ENCODE assay signal across 8 mouse cellular contexts in genomic region chr2:75137133-75137982, GRCm38 (mm10).
A peak's percentile ranks its signal among the peaks of the same experiment; 100 is the strongest.
DNase-seq lines count a peak whose midpoint lies in the region; ATAC-seq and TF ChIP-seq lines count a peak whose summit lies in the region.

No protein-coding gene starts in this region.

- no peaks in the 10 kb centered on the region for H3K36me3 ChIP-seq in thymus, adult 2 months (ENCODE audit: control insufficient read depth, insufficient read depth, low read length)
- no peaks in the 10 kb centered on the region for H3K36me3 ChIP-seq in intestine, embryonic 15.5 days
- H3K36me3 ChIP-seq in liver, postnatal 0 days (replicated peaks; ENCODE audit: insufficient read depth, low read length): no peaks in the 10 kb centered on the region

- 4% methylated on average over 42 of the region's 42 CpGs for WGBS in thymus, adult 2 months
- 2% methylated on average over 42 of the region's 42 CpGs for whole genome bisulfite sequencing in intestine, embryonic 15.5 days
- 3% methylated on average over 42 of the region's 42 CpGs for WGBS in liver, postnatal 0 days (ENCODE audit: insufficient replicate concordance)

- no peak for ATAC-seq in CD4-positive, CD25-positive, alpha-beta regulatory T cell, adult 4 months
- ATAC-seq in intestine, embryonic 15.5 days: peak; percentile 47
- ATAC-seq in liver, postnatal 0 days: no peak
- ATAC-seq in granulocyte monocyte progenitor cell, adult 5-6 weeks (replicated peaks; ENCODE audit: poor library complexity, severe bottlenecking): no peak; the same call in 1 of the 2 replicates

- H3K4me1 ChIP-seq in thymus, adult 2 months (replicated peaks; ENCODE audit: control insufficient read depth, insufficient read depth, low read length): no peaks in the 10 kb centered on the region
- peaks cover 15% of the 10 kb centered on the region for H3K4me1 ChIP-seq in intestine, embryonic 15.5 days (replicated peaks)
- 0 out of 2 replicates have a peak, but pooled peaks cover 3% of the 10 kb centered on the region for H3K4me1 ChIP-seq in liver, postnatal 0 days (ENCODE audit: insufficient read depth)

- no peak for TF ChIP-seq EP300 in liver, postnatal 0 days (IDR thresholded peaks at IDR 0.05; ENCODE audit: low read depth)

- H3K27me3 ChIP-seq in thymus, adult 2 months (ENCODE audit: control insufficient read depth, insufficient read depth, low read length): peaks cover 7% of the 10 kb centered on the region; the same call in 1 of the 2 replicates
- H3K27me3 ChIP-seq in intestine, embryonic 15.5 days (replicated peaks): peaks cover 38% of the 10 kb centered on the region
- H3K27me3 ChIP-seq in liver, postnatal 0 days (ENCODE audit: insufficient read depth, low read length): peaks cover 44% of the 10 kb centered on the region

- peak; percentile 3 for DNase-seq in CD4-positive, CD25-positive, alpha-beta regulatory T cell, adult 2 months (ENCODE audit: low read depth, low spot score)
- DNase-seq in thymus, adult 2 months: peak; percentile 3
- DNase-seq in thymus, postnatal 0 days (ENCODE audit: low spot score): no peak
- DNase-seq in liver, postnatal 0 days: no peak
- no peak for DNase-seq in frontal cortex, adult 2 months (ENCODE audit: extremely low spot score in 1 of 2, low spot score in 1 of 2)

- no peak overlapping the region for H3K4me3 ChIP-seq in thymus, adult 2 months (ENCODE audit: control insufficient read depth, insufficient read depth, low read length)
- peak overlapping the region; percentile 39 for H3K4me3 ChIP-seq in intestine, embryonic 15.5 days (replicated peaks)
- H3K4me3 ChIP-seq in liver, postnatal 0 days (ENCODE audit: low read depth, low read length): peak overlapping the region; percentile 34

- TF ChIP-seq CTCF in thymus, adult 2 months (IDR thresholded peaks at IDR 0.05; ENCODE audit: borderline replicate concordance, control insufficient read depth, extremely low read depth, insufficient read depth, low read length, poor library complexity): no peak
- no peak for TF ChIP-seq CTCF in liver, postnatal 0 days (IDR thresholded peaks at IDR 0.05; ENCODE audit: low read depth)

- H3K4me2 ChIP-seq in intestine, embryonic 15.5 days (replicated peaks): peak overlapping the region; percentile 80
- peak overlapping the region; percentile 58 for H3K4me2 ChIP-seq in liver, postnatal 0 days (ENCODE audit: low read depth, low read length)

- peak overlapping the region; percentile 32 for H3K9ac ChIP-seq in intestine, embryonic 15.5 days
- H3K9ac ChIP-seq in liver, postnatal 0 days (replicated peaks): no peak overlapping the region

- no peaks in the 10 kb centered on the region for H3K9me3 ChIP-seq in intestine, embryonic 15.5 days
- H3K9me3 ChIP-seq in liver, postnatal 0 days (ENCODE audit: low read length): no peaks in the 10 kb centered on the region

- H3K27ac ChIP-seq in thymus, adult 2 months (ENCODE audit: control insufficient read depth, insufficient read depth, low read length): no peak overlapping the region
- H3K27ac ChIP-seq in intestine, embryonic 15.5 days: no peak overlapping the region
- H3K27ac ChIP-seq in liver, postnatal 0 days (ENCODE audit: low read depth): no peak overlapping the region

- no peak for TF ChIP-seq POLR2A in thymus, adult 2 months (IDR thresholded peaks at IDR 0.05; ENCODE audit: control insufficient read depth, extremely low read depth, insufficient read depth, low read length, poor library complexity)

Comparison
In these comparisons a context has a peak if more than half of its experiments do, and no peak if none do; other contexts are left out.
1. DNase-seq: peak in CD4-positive, CD25-positive, alpha-beta regulatory T cell, adult 2 months (single experiment) and thymus, adult 2 months (single experiment); none in thymus, postnatal 0 days (single experiment), liver, postnatal 0 days (single experiment) and frontal cortex, adult 2 months (0 of 2).